Mouse (Mus musculus): ENCODE data around the gene Hist1h1a.
A peak's percentile ranks its signal among the peaks of the same experiment; 100 is the strongest.
"Not testable (repeated sequence)": the region's sequence is repeated elsewhere in the genome, so short reads cannot be mapped to it uniquely, and the experiment has no call there.

The Hist1h1a gene

GRCm38 (mm10) chr13:23759916-23760239 is 3.6 kb upstream of the Hist1h1a start:
- peak in 1 of 2 experiments; percentile 54 for DNase-seq (ENCODE audit: low spot score in 2 of 2)

DNA sequence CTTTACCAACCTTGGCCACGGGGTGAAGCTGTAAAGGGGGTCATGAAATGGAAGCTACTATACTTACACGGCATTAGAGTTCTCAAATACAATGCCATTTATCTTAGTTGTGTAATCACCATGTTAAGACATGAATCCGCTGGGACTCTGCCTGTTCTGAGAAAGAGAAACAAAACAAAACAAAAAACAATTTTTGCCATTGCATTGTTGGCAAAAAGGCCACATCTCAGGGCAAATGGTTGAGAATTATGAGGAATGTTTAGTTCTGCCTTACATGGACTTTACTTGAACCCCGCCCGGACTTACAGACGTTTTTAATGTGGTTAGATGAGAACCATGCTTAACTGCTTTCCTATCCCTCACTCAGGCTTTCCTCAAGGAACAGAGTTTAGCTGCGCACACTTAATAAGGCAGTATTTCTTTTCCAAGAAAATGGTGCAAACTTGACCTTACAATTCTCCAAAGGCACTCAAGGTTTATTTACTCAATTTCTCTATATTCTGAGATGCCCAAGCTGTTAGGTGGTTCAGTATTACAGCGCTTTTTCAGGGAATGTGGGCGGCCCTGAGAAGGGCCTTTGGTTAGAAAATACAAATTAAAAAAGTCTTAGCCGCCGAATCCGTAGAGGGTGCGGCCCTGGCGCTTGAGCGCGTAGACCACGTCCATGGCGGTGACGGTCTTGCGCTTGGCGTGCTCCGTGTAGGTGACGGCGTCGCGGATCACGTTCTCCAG is 3.1 kb upstream of the Hist1h1a start:
- DNase-seq (ENCODE audit: low spot score in 2 of 2), result no peak

- peak; percentile 99 for DNase-seq (ENCODE audit: low spot score in 2 of 2)
These were observed 2.2 kb upstream of the Hist1h1a start, which contains the start of gene Hist1h4a for GRCm38 (mm10) chr13:23760972-23761864. Gene Hist1h4a, minus strand, starts transcription at chr13:23761230.

GRCm38 (mm10) chr13:23761871-23762821 is 1.3 kb upstream of the Hist1h1a start, which contains the start of gene Hist1h3a:
Gene Hist1h3a, minus strand, starts transcription at chr13:23762386.
- DNase-seq (ENCODE audit: low spot score in 2 of 2), result peak; percentile 69 to 75

- DNase-seq (ENCODE audit: low spot score in 2 of 2), result no peak
These were observed 252 bp upstream of the Hist1h1a start for GRCm38 (mm10) chr13:23763242-23763585.

- no peak for DNase-seq (ENCODE audit: low spot score in 2 of 2)
These were observed 1.1 kb downstream of the Hist1h1a start for GRCm38 (mm10) chr13:23764324-23765171.

- DNase-seq (ENCODE audit: low spot score in 2 of 2), result no peak
These were observed 1.7 kb downstream of the Hist1h1a start for GRCm38 (mm10) chr13:23765172-23765513.

GRCm38 (mm10) chr13:23766772-23767171 is 3.3 kb downstream of the Hist1h1a start:
- DNase-seq (ENCODE audit: low spot score in 2 of 2), result no peak

- no peak for DNase-seq (ENCODE audit: low spot score in 2 of 2)
These were observed 5.5 kb downstream of the Hist1h1a start for GRCm38 (mm10) chr13:23768834-23769397.

DNA sequence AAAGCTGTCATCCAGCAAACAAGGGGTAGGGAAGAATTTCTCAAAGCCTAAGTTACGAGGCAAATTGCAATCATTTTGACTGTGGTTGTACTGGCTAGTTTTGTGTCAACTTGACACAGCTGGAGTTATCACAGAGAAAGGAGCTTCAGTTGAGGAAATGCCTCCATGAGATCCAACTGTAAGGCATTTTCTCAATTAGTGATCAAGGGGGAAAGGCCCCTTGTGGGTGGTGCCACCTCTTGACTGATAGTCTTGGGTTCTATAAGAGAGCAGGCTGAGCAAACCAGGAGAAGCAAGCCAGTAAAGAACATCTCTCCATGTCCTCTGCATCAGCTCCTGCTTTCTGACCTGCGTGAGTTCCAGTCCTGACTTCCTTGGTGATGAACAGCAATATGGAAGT is 6.1 kb downstream of the Hist1h1a start, which contains the start of gene Trim38:
Gene Trim38, plus strand, starts transcription at position 301 of the 400 bp plus-strand sequence.
- DNase-seq (ENCODE audit: low spot score in 2 of 2), result not testable (repeated sequence)

- DNase-seq (ENCODE audit: low spot score in 2 of 2), result no peak
These were observed 9.3 kb downstream of the Hist1h1a start for GRCm38 (mm10) chr13:23772561-23773313.

DNA sequence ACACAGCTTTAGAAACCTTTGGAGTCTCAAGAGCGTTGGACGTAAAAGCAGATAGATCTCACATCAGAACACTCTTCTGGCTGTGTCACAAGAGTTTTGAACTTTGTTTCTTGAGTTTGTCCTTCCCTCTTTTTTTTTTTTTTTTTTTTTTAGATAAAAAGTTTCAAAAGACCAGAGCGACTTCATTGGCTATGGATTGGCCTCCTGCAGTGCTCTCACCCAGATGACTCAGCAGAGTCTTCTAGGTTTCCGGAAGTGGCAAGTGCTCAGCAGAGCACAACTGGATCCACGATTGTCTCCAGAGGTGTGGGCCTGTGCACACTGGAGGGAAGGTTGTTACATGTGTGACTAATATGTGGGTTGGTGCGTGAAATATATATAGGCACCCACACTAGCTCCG is 14.9 kb downstream of the Hist1h1a start:
- DNase-seq (ENCODE audit: low spot score in 2 of 2), result no peak

DNA sequence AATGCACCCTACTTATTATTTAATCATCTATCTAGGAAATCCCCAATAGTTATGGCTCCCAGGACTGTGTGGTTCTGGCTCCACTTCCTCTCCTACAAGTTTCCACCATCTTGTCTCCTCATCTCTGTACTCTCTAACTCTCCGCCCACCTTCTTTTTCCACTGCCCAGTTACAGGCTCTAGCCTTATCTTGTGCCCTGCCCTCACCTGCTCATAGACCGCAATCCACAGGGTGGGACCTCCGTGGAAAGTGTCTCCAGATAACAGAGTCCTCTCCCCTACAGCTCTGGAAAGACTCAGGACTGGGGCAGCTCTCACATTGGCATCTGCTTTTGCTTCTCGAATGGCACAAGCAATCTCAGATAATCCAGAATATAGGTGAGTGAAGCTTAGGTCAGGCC is 15.6 kb downstream of the Hist1h1a start:
- DNase-seq (ENCODE audit: low spot score in 2 of 2), result no peak

- peak in 1 of 2 experiments; percentile 63 for DNase-seq (ENCODE audit: low spot score in 2 of 2)
These were observed 29.1 kb downstream of the Hist1h1a start for GRCm38 (mm10) chr13:23792520-23792919.

- no peak for DNase-seq (ENCODE audit: low spot score in 2 of 2)
These were observed 35.9 kb downstream of the Hist1h1a start for GRCm38 (mm10) chr13:23799405-23799804.

GRCm38 (mm10) chr13:23804532-23804931 is 41.1 kb downstream of the Hist1h1a start:
- DNase-seq (ENCODE audit: low spot score in 2 of 2), result no peak

DNA sequence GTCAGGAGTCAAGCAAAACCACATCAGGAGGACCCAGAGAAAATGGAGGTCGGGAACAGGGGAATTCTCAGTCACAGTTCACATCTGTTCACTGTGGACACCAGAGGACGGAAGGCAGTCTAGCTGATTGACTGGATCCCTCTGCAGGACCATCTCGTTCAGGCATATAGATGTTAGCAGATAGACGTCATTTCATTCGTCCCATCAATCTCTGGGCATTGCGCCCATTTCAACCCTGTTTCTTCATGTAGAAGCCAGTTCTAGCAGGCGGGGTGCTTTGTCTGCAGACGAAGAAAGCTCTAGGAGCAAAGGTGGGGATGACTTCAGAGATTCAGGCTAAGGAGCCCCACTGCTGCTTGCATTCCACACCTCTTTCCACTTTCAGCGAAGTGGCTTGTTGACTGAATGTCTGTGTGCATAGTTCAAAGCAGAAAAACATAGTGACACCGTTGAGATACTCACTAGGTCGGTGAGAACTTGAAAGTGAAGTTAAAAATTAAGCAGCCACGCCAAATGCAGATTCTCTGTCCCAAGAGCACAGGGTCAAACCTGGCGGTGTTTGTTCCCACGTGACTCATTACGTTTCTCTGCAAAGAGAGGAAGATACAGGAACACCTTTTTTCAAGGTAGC is 43.1 kb downstream of the Hist1h1a start, which contains the start of gene Slc17a2:
Gene Slc17a2, plus strand, starts transcription at position 572 of the 631 bp plus-strand sequence.
- DNase-seq (ENCODE audit: low spot score in 2 of 2), result no peak

Measured in thymus, postnatal 10 days (tissue).